Mouse (Mus musculus): ENCODE measurements around the gene Oxld1. TPM values are rescaled to one million over a fixed set of nuclear protein-coding genes. Genes with fewer than 3 reads are reported as not detected.

The Oxld1 gene
- polyA plus RNA-seq, 1 experiment = 5.8 TPM

- TF ChIP-seq POLR2A (IDR thresholded peaks at IDR 0.05; ENCODE audit: insufficient read depth, low read length) (no peak), EP300 (IDR thresholded peaks at IDR 0.05; ENCODE audit: insufficient read depth, low read depth, low read length) (no peak), CTCF (IDR thresholded peaks at IDR 0.05; ENCODE audit: low read depth, low read length) (no peak)
- Histone ChIP-seq H3K9ac (ENCODE audit: low read depth, poor library complexity, severe bottlenecking) (no peak overlapping the region), H3K4me3 (ENCODE audit: low read depth, low read length) (no peak overlapping the region), H3K27me3 (ENCODE audit: control insufficient read depth, insufficient read depth, low read length, poor library complexity, severe bottlenecking) (no peaks in the 10 kb centered on the region), H3K9me3 (replicated peaks; ENCODE audit: control insufficient read depth, insufficient read depth, low read length, poor library complexity, severe bottlenecking) (no peaks in the 10 kb centered on the region), H3K36me3 (ENCODE audit: control insufficient read depth, insufficient read depth, low read length, poor library complexity, severe bottlenecking) (0 out of 2 replicates have a peak, but pooled peaks cover 7% of the 10 kb centered on the region), H3K27ac (ENCODE audit: insufficient read depth, low read length) (no peak overlapping the region), H3K4me1 (ENCODE audit: control insufficient read depth, insufficient read depth, low read length) (no peaks in the 10 kb centered on the region)
These were observed 42.5 kb upstream of the Oxld1 start for GRCm38 (mm10) chr11:120500357-120500756.

- H3K9ac ChIP-seq (ENCODE audit: low read depth, poor library complexity, severe bottlenecking) = no peak overlapping the region
- no peak overlapping the region for H3K27ac ChIP-seq (ENCODE audit: insufficient read depth, low read length)
- H3K4me3 ChIP-seq (ENCODE audit: low read depth, low read length) = no peak overlapping the region
- TF ChIP-seq POLR2A (IDR thresholded peaks at IDR 0.05; ENCODE audit: insufficient read depth, low read length) (no peak), EP300 (IDR thresholded peaks at IDR 0.05; ENCODE audit: insufficient read depth, low read depth, low read length) (no peak), CTCF (IDR thresholded peaks at IDR 0.05; ENCODE audit: low read depth, low read length) (no peak)
- H3K4me1 ChIP-seq (ENCODE audit: control insufficient read depth, insufficient read depth, low read length) = no peaks in the 10 kb centered on the region
- peaks cover 10% of the 10 kb centered on the region; the same call in 1 of the 2 replicates for H3K36me3 ChIP-seq (ENCODE audit: control insufficient read depth, insufficient read depth, low read length, poor library complexity, severe bottlenecking)
- no peaks in the 10 kb centered on the region for H3K9me3 ChIP-seq (replicated peaks; ENCODE audit: control insufficient read depth, insufficient read depth, low read length, poor library complexity, severe bottlenecking)
- H3K27me3 ChIP-seq (ENCODE audit: control insufficient read depth, insufficient read depth, low read length, poor library complexity, severe bottlenecking) = no peaks in the 10 kb centered on the region
These were observed 42.0 kb upstream of the Oxld1 start for GRCm38 (mm10) chr11:120499894-120500293.

DNA sequence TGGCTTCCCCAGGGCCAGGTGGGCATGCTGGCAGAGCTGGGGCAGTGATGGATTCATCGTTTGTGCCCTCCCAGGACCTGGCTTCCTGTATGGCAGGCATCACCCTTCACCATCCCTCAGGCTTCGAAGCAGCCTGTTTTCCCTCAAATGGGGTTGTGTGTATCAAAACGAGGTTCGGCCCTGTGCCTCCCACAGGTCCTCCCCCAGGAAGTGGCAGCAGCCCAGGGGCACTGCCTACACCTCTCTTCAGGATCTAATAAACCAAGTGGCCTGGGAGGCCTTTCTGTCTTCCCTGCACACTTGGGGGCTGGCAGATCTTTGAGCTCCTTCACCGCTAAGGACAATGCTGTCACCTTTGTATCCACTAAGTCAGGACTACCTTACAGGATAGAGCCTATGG lies 41.0 kb upstream of the Oxld1 start:
- Histone ChIP-seq H3K4me1 (ENCODE audit: control insufficient read depth, insufficient read depth, low read length) (no peaks in the 10 kb centered on the region), H3K27ac (ENCODE audit: insufficient read depth, low read length) (no peak overlapping the region), H3K36me3 (ENCODE audit: control insufficient read depth, insufficient read depth, low read length, poor library complexity, severe bottlenecking) (peaks cover 10% of the 10 kb centered on the region; the same call in 1 of the 2 replicates), H3K9ac (ENCODE audit: low read depth, poor library complexity, severe bottlenecking) (no peak overlapping the region), H3K9me3 (replicated peaks; ENCODE audit: control insufficient read depth, insufficient read depth, low read length, poor library complexity, severe bottlenecking) (no peaks in the 10 kb centered on the region), H3K27me3 (ENCODE audit: control insufficient read depth, insufficient read depth, low read length, poor library complexity, severe bottlenecking) (no peaks in the 10 kb centered on the region), H3K4me3 (ENCODE audit: low read depth, low read length) (no peak overlapping the region)
- TF ChIP-seq POLR2A (IDR thresholded peaks at IDR 0.05; ENCODE audit: insufficient read depth, low read length) (no peak), EP300 (IDR thresholded peaks at IDR 0.05; ENCODE audit: insufficient read depth, low read depth, low read length) (no peak), CTCF (IDR thresholded peaks at IDR 0.05; ENCODE audit: low read depth, low read length) (no peak)

DNA sequence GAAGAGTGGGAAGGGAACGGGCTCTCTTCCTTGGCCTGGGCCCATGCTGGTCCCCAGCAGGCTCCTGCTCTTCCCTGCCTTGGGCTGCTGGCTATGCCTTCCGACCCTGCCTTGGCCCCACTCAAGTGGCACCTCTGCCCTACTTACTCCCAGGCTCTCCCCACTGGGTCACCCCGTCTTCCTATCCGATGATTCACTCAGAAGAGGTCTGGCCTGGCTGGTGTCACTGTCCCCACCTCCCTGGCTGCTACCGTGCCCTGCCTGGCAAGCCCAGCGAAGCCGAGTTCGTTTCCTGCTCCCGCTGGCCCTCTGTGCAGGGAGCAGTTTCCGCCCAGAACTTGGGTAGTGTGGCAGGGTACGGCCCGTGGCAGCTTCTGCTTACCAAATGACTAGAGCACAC lies 40.4 kb upstream of the Oxld1 start:
- H3K4me1 ChIP-seq (ENCODE audit: control insufficient read depth, insufficient read depth, low read length) = no peaks in the 10 kb centered on the region
- no peaks in the 10 kb centered on the region for H3K9me3 ChIP-seq (replicated peaks; ENCODE audit: control insufficient read depth, insufficient read depth, low read length, poor library complexity, severe bottlenecking)
- no peak overlapping the region for H3K9ac ChIP-seq (ENCODE audit: low read depth, poor library complexity, severe bottlenecking)
- H3K36me3 ChIP-seq (ENCODE audit: control insufficient read depth, insufficient read depth, low read length, poor library complexity, severe bottlenecking) = peaks cover 10% of the 10 kb centered on the region; the same call in 1 of the 2 replicates
- no peak overlapping the region for H3K4me3 ChIP-seq (ENCODE audit: low read depth, low read length)
- H3K27ac ChIP-seq (ENCODE audit: insufficient read depth, low read length) = no peak overlapping the region
- no peaks in the 10 kb centered on the region for H3K27me3 ChIP-seq (ENCODE audit: control insufficient read depth, insufficient read depth, low read length, poor library complexity, severe bottlenecking)
- TF ChIP-seq POLR2A (IDR thresholded peaks at IDR 0.05; ENCODE audit: insufficient read depth, low read length) (no peak), EP300 (IDR thresholded peaks at IDR 0.05; ENCODE audit: insufficient read depth, low read depth, low read length) (no peak), CTCF (IDR thresholded peaks at IDR 0.05; ENCODE audit: low read depth, low read length) (no peak)

- Histone ChIP-seq H3K4me1 (ENCODE audit: control insufficient read depth, insufficient read depth, low read length) (no peaks in the 10 kb centered on the region), H3K9me3 (replicated peaks; ENCODE audit: control insufficient read depth, insufficient read depth, low read length, poor library complexity, severe bottlenecking) (no peaks in the 10 kb centered on the region), H3K36me3 (ENCODE audit: control insufficient read depth, insufficient read depth, low read length, poor library complexity, severe bottlenecking) (peaks cover 10% of the 10 kb centered on the region; the same call in 1 of the 2 replicates), H3K4me3 (ENCODE audit: low read depth, low read length) (no peak overlapping the region), H3K27ac (ENCODE audit: insufficient read depth, low read length) (no peak overlapping the region), H3K9ac (ENCODE audit: low read depth, poor library complexity, severe bottlenecking) (no peak overlapping the region), H3K27me3 (ENCODE audit: control insufficient read depth, insufficient read depth, low read length, poor library complexity, severe bottlenecking) (no peaks in the 10 kb centered on the region)
- TF ChIP-seq CTCF (IDR thresholded peaks at IDR 0.05; ENCODE audit: low read depth, low read length) (no peak), EP300 (IDR thresholded peaks at IDR 0.05; ENCODE audit: insufficient read depth, low read depth, low read length) (no peak), POLR2A (IDR thresholded peaks at IDR 0.05; ENCODE audit: insufficient read depth, low read length) (no peak)
These were observed 39.6 kb upstream of the Oxld1 start for GRCm38 (mm10) chr11:120497436-120497835.

DNA sequence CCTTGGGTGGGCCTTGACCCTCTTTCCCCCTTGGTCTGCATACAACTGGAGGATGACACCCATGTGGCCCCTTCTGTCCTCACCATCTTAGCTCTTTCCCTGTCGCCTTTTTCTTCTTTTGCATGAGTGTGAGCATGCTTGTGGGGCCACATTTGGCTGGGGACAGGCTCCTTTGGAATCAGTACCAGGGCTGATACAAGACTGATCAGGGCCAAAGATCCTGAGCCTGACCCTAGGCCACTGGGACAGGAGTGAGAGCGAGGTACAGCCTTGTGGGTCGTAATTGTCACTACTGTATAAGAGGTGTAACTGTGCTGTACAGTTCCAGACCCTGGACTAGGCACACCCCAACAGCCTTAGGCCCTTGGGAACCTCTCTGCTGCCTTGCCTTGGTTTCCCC lies 36.0 kb upstream of the Oxld1 start:
- Histone ChIP-seq H3K4me1 (ENCODE audit: control insufficient read depth, insufficient read depth, low read length) (peaks cover 2% of the 10 kb centered on the region), H3K27ac (ENCODE audit: insufficient read depth, low read length) (no peak overlapping the region), H3K9me3 (replicated peaks; ENCODE audit: control insufficient read depth, insufficient read depth, low read length, poor library complexity, severe bottlenecking) (no peaks in the 10 kb centered on the region), H3K36me3 (ENCODE audit: control insufficient read depth, insufficient read depth, low read length, poor library complexity, severe bottlenecking) (peaks cover 14% of the 10 kb centered on the region), H3K9ac (ENCODE audit: low read depth, poor library complexity, severe bottlenecking) (no peak overlapping the region), H3K27me3 (ENCODE audit: control insufficient read depth, insufficient read depth, low read length, poor library complexity, severe bottlenecking) (no peaks in the 10 kb centered on the region), H3K4me3 (ENCODE audit: low read depth, low read length) (no peak overlapping the region)
- no peak for TF ChIP-seq EP300 (IDR thresholded peaks at IDR 0.05; ENCODE audit: insufficient read depth, low read depth, low read length)
- TF ChIP-seq CTCF (IDR thresholded peaks at IDR 0.05; ENCODE audit: low read depth, low read length) = no peak
- no peak for TF ChIP-seq POLR2A (IDR thresholded peaks at IDR 0.05; ENCODE audit: insufficient read depth, low read length)

All from ES-Bruce4 (cell line).